Mouse (Mus musculus): ENCODE data around the gene Iqcf3.

Gene Iqcf3

DNA sequence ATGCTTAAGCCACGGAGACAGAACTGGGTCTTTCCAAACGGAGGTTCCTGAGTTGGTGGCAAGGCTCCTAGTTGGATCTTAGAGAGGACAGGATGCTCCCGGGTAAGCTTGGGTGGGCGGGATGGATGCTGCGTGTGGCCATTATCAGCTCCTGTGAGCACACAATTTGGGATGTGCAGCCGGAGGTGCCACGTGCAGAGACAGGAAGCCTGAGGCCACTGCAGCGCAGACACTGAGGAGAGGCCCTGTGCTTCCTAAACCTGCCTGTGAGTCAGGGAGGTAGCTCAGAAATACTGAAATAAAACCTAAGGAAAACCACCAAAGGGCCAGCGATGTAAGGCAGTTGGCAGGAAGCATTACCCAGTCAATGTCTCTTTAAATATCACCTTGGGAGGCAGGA is 91.7 kb downstream of the Iqcf3 start:
- no peak for DNase-seq

DNA sequence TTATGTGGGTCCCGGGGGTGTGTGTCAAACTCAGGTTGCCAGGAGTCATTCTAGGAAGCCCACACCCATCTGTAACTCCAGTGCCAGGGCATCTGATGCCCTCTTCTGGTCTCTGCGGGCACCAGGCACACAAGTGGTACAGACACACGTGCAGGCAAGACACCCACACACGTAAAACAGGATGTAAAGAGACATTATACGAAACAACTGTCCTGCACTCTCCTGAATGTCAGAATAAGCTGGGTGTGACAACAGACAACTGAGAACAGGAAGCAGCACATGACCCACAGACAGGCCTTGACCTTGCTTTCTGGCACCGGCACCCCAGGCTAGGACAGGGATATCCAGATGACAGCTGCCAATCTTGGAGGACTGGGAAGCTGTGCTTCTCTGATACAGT is 92.1 kb downstream of the Iqcf3 start:
- no peak for DNase-seq

DNA sequence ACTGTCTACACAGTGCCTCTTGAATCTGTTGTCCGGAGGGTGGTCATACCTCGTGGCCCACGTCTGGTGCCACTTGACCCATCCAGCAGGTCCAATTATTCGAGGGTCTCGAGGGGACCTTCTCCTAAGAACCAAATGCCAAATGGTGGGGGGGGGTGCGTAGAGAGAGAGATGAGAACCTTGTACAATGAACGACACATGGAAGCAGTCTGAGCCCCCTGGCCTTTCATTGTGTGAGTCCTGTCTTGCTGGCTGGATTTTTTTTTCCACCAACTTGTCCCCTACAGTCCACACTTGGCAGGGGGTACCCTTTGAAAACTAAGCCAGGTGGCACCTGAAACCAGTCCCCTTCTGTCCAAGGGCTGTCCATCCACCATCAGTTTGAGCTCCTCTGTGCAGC is 93.7 kb downstream of the Iqcf3 start:
- no peak for DNase-seq

- DNase-seq = no peak
Measured at GRCm38 (mm10) chr9:106466721-106467120, 94.7 kb downstream of the Iqcf3 start.

- DNase-seq = no peak
Measured at GRCm38 (mm10) chr9:106465571-106466200, 95.7 kb downstream of the Iqcf3 start, which contains the start of gene Gpr62. Gpr62 (minus strand) TSS chr9:106465938.

DNA sequence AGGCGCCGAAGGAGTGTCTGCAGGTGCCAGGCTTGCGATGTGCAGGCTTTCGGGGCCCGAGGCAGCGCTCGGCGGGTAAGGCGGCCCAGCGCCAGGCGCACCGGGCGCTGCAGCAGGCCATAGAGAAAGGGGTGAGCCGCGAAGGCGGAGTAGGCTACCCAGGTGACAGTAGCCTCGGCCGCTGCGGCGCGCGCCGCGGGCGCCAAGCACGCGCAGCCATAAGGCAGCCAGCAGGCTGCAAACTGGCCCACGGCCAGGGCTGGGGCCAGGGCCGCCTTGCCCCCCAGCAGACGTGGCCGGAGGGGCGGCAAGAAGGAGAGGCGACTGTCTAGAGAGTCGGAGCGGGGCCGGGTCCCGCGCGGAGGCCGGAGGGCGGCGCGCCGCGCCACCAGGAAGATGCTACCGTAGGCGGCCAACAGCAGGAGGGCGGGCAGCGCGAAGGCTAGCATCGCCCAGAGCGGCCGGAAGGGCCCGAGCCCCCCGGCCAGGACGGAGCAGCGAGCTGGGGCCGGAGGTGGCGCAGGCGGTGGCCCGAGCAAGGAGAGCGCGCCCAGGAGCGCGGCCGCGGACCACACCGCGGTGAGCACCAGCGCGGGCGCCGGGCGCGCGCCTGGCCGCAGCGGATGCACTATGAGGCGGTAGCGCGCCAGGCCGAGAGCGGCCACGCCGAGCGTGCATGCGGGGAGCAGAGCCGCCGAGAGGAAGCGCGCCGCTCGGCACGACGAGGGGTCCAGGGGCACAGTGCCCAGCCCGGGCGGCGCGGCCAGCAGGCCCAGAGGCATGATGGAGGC is 96.5 kb downstream of the Iqcf3 start:
- no peak for DNase-seq

DNA sequence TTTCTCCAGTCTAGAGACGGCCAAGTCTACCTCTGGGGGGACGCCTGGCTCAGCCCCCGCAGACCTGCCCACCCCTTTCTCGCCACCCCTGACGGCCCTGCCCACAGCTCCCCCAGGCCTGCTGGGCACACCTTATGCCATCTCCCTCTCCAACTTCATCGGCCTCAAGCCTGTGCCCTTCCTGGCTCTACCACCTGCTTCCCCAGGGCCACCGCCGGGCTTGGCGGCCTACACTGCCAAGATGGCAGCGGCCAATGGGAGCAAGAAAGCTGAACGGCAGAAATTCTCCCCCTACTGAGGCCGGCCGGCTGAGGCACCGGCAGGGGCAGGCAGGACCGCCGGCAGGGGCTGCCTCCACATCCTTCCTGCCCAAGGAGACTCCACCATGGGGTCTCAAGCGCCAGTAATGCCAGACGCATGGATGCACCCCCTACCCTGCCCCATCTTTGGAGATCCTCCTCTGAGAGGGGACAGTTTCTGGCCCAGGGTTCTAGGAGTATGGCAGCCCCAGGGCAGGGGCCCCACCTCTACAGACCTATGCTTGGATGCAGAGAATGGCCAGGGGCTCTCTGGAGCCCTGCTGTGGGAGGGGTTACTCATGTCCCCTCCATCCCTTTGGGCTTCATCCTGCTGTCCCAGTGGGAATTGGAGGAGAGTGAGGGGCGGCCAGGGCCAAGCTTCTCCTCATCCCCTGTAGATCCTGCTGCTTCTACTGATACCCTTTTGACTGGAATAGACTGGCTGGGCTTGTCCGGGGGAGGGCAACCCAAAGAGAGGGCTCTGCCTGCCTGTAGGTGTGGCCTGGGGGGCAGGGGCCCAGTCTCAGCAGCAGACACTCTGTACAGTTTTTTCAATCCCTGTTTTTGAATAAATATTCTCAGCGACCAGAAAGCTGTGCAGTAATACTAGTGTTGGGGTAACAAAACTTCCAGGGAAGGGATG is 98.0 kb downstream of the Iqcf3 start:
- no peak for DNase-seq

DNA sequence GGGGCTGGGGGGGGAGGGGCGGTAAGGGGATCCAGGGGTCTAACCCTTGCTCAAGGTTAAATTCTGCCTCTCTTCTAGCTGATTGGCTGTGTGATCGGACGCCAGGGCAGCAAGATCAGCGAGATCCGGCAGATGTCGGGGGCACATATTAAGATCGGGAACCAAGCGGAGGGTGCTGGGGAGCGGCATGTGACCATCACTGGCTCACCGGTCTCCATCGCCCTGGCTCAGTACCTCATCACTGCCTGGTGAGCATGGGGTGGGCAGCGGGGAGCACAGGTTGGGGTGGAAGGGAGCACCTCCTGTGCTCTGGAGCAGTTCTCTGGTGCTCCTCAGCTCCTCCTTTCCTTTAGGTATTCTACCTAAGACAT is 99.0 kb downstream of the Iqcf3 start:
- no peak for DNase-seq

- no peak for DNase-seq
Measured at GRCm38 (mm10) chr9:106461641-106462429, 99.6 kb downstream of the Iqcf3 start.

GRCm38 (mm10) chr9:106461026-106461415 is 100.4 kb downstream of the Iqcf3 start:
- no peak for DNase-seq

DNA sequence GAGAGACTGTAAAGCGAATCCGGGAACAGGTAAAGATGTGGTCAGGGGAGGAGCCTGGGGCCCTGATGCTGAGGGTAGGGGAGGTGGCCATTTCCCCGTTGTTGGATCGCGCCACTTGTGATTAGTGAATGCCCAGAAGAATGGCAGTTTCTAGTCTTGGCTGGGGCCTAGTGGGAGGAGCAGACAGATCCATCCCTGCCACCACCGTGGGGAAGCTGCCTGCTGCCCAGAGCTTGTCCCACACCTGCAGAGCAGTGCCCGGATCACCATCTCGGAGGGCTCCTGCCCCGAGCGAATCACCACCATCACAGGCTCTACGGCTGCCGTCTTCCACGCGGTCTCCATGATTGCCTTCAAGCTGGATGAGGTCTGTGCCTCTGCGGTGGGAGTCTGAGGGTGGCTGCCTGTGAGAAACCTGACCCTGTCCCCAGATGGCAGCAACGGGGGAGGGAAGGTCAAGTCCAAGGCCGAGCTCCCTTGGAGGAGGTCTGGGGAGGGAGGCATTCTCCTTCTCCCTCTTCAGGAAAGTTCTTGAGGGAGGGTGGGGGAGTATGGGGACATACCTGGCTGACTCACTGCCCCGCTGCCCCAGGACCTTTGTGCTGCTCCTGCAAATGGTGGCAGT is 100.9 kb downstream of the Iqcf3 start:
- DNase-seq = no peak

- no peak for DNase-seq
Measured at GRCm38 (mm10) chr9:106459946-106460345, 101.5 kb downstream of the Iqcf3 start.

DNA sequence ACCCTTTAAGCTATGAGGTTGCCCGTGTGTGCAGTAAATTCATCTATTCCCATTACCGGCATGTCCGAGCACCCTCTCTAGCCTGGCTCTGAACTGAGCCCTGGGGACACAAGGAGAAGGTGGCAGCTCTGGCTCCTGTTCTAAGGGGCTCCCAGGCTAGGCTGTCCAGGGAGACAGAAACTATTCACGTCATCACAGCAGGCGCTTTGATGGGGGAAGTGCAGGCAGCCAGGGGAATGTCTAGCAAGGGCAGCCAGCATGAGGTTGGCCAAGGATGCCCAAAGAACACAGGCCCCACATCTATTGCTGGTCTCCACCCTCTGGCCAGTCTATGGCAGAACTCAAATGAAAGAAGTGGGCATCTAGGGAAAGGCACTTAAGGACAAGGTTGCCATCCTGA is 103.5 kb downstream of the Iqcf3 start:
- no peak for DNase-seq

- no peak for DNase-seq
Measured at GRCm38 (mm10) chr9:106457163-106457559, 104.3 kb downstream of the Iqcf3 start.

DNA sequence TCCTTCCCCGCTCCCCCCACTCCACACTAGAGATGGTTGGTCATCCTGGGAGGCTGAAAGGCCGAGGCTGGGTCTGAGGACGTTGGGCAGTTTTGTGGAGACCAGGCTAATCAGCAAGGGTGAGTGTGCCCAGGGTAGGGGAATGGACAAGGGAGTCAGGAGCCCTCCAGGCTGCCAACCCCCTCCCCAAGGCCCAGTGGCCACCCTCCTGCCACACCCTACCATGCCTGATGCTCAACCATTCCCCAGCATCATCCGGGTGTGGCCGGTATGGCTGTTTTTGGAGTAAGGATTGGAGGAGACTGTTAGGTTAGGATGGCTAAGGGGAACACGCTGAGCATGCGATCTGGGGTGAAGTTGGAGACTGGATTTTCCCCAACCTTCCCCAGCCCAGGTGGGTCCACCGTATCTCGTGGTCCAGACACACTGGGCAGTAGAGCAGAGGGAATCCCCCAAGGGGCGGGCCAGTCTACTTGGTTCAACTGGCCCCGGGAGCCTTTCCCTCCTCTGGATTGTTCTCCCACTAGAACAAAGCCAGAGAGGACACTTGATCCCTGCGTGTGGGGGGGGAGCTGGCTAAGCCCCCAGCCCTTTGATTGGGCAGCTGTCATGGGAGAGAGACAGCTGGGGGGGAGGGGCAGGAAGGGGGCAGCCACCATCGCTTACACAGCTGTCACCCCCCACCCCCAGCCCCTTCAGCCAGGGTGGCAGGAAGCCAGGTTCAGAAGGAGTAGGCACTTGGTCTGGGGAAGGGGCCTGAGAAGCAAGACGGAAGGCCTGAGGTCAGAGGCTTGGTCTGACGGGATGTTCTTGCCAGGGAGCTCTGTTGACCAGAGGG is 104.9 kb downstream of the Iqcf3 start:
- no peak for DNase-seq

DNA sequence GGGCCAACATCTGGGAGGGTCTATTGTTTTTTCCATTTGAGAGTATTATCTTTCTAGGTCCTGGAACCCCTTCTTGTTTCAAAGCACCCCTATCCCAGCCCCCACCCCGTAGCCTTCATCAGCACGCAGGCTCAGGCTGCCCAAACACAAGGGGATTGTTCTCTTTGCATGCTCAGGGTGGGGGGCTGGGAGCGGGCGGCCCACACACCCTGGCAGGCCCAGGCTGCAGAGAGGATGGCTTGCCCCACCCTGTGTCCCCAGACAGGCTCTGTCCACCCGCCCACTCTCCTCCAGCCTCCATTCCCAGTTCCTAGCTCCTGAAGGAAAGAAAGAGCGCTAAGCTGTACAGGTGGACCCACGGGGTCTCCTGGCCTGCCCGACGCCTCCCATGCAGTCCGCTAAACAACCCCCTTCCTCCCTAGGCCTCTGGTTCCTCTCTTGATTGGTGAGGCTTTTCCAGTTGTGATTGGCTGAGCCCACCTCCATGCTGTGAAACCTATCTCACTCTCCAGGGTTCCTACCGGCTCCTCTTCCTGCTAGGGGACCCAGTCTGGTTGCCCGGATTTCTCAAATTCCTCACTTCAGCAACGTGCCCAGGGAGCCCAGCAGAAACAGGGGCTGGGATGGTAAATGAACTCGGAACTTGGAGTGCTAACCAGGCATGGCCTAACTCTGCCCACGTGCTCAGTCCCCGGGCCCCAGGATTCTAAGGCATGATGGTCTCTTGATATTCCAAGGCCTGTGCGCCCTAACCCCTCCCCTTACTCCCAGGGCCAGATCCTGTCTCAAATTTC is 106.3 kb downstream of the Iqcf3 start:
- no peak for DNase-seq

DNA sequence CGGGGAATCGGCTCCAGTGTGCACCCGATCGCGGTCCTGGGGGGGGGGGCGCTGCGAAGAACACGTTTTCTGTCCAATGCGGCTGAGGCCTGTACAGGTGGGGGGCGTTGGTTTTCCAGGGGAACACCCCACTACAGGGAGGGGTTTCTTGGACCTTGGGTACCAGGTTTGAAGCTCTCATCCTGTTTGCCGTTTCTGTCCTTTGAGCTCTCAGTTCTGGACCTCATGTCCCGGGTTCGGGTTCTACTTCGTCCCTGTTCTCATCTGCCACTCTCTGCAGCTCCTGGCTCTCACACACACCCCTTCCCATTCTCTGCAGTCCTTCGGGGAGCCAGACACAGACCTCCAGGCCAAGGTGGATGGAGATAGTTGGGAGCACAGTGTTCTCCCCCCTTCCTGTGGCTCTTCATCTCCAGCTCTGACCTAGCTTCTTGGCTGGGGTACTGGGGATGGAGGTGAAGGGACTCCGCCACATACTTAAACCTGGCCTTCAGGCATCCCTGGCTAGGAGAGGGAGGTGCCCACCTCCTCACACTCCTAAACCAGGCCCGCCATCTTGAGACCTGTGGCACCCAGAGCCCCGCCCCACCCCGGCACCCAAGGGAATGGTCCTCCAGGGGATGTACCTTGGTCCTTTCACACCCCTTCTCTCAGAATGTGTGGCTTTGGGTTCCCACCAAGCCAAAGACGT is 107.2 kb downstream of the Iqcf3 start:
- no peak for DNase-seq

GRCm38 (mm10) chr9:106453271-106454070 is 108.0 kb downstream of the Iqcf3 start, which contains the start of gene Pcbp4:
Pcbp4 (plus strand) TSS chr9:106453291.
- DNase-seq = peak; percentile 64 to 71
